Mouse (Mus musculus): ENCODE results near the gene Golt1a.

The Golt1a gene

GRCm38 (mm10) chr1:133347693-133348520 lies 38.3 kb downstream of the Golt1a start:
- WGBS: 85% methylated on average over 11 of the region's 11 CpGs

- WGBS: 92% methylated on average over 1 of the region's 1 CpGs
Measured at GRCm38 (mm10) chr1:133350210-133350609, 40.6 kb downstream of the Golt1a start, which contains the start of gene Ren1. Gene Ren1, plus strand, starts transcription at chr1:133350510.

DNA sequence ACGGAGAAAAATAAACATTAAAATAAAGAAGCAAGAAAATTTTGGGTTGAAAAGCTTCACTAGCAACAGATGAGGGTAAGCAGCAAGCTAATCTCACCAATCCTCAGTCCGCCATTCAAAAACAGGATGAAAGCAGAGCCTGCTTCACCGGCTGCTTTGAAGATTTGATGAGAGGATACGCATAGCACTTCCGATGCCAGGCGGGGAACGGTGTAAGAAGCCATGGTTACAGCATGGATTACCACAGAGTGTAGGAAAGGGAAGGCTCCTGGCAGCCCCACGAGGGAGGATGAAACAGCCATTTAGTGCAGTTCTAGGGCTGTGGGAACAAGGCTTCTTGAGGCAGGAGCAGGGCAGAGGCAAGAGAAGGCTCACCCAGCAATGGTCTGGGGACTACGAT lies 42.2 kb downstream of the Golt1a start:
- 51% methylated on average over 9 of the region's 9 CpGs for WGBS

GRCm38 (mm10) chr1:133353371-133353809 lies 43.8 kb downstream of the Golt1a start:
- WGBS: 11% methylated on average over 12 of the region's 12 CpGs

DNA sequence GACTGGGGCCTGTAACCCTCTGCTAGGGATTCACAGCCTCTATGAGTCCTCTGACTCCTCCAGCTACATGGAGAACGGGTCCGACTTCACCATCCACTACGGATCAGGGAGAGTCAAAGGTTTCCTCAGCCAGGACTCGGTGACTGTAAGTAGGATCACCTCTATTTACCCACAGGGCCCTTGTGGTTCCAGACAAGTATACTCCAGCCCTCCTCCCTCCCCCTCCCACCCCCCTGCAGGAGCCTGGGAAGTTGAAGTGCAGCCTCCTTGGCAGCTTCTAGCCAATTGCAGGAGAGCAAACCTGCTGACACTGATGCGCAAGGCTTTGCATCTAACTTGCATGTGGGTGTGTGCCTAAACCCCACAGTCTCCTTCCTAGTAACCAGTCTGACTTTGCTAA lies 45.9 kb downstream of the Golt1a start:
- WGBS: 77% methylated on average over 5 of the region's 5 CpGs

DNA sequence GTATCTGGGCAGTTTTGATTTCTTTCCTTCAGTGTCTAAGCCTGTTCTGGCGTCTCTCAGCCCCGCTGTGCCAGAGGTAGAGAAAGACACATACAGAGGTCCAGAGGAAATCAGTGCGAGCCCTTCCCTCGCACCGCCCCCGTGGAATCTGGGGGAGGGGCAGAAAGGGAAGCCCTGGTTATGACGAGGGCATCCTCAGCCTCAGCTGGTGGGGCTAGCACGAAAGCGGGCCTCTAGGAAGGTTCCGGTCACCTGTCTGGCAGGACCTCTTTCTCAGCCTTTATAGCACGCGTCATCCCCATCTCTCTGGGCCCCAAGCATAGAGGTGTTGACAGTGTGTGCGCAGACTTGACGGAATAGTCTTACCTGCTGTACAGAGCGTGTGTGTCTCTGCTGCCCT lies 46.3 kb downstream of the Golt1a start:
- 72% methylated on average over 15 of the region's 15 CpGs for WGBS

DNA sequence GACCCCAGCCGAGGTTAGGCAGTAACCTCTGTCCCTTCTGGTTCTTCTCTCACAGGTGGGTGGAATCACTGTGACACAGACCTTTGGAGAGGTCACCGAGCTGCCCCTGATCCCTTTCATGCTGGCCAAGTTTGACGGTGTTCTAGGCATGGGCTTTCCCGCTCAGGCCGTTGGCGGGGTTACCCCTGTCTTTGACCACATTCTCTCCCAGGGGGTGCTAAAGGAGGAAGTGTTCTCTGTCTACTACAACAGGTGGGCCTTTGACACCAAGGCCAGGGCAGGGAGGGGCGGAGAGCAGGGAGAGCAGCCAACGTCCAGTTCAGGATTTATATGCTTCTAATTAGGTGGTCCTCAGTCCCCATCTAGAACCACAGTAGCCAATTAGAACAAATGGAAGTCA lies 46.7 kb downstream of the Golt1a start:
- 80% methylated on average over 8 of the region's 8 CpGs for WGBS

- 90% methylated on average over 6 of the region's 6 CpGs for WGBS
Measured at GRCm38 (mm10) chr1:133361006-133361405, 51.4 kb downstream of the Golt1a start.

DNA sequence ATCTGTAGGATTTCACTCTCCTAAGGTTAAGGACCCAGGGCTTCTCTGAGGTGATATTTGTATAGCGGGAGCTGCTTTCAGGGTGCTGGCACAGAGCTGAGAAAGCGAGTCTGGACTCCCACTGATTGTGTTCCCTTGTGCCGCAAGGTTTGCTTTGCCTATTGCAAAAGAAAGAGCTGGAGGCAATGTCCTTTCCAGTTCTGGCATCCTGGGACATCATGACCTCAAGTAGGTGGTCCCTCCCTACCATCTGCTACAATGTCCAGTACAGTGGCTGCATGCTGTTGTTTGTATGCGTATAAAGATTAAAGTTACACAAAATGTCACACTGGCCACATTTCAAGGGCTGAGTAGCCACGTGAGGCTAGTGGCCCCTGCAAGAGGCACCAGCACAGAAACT lies 52.5 kb downstream of the Golt1a start:
- 84% methylated on average over 5 of the region's 5 CpGs for WGBS

- WGBS: under 1% methylated on average over 52 of the region's 52 CpGs
Measured at GRCm38 (mm10) chr1:133363276-133364021, 53.8 kb downstream of the Golt1a start, which contains the start of gene Etnk2. Gene Etnk2, plus strand, starts transcription at chr1:133363572.

- 7% methylated on average over 27 of the region's 27 CpGs for WGBS
Measured at GRCm38 (mm10) chr1:133364022-133364630, 54.5 kb downstream of the Golt1a start.

DNA sequence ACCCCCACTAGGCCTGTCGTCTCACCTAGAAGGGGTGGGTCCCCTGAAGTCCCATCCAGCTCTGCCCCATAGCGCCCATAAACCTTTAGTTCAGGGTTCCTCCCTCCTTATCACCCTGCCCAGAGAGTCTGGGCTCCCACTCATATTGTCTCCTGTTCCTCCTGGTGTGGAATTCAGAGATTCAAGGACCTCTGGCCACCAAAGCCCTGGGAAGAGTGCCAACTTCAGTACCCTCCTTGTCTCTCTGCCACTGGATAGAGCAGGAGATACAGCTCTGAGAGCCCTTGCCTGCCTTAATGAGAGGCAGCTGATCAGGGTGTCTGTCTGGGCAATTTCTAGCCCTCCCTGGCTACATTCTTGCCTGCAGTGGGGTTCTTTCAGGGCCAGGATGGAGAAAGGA lies 55.3 kb downstream of the Golt1a start:
- 64% methylated on average over 2 of the region's 2 CpGs for WGBS

GRCm38 (mm10) chr1:133366951-133367605 lies 57.5 kb downstream of the Golt1a start:
- 48% methylated on average over 10 of the region's 10 CpGs for WGBS

GRCm38 (mm10) chr1:133367606-133368488 lies 58.2 kb downstream of the Golt1a start:
- WGBS: 33% methylated on average over 11 of the region's 11 CpGs

GRCm38 (mm10) chr1:133368644-133369043 lies 59.0 kb downstream of the Golt1a start:
- WGBS: 58% methylated on average over 10 of the region's 10 CpGs

DNA sequence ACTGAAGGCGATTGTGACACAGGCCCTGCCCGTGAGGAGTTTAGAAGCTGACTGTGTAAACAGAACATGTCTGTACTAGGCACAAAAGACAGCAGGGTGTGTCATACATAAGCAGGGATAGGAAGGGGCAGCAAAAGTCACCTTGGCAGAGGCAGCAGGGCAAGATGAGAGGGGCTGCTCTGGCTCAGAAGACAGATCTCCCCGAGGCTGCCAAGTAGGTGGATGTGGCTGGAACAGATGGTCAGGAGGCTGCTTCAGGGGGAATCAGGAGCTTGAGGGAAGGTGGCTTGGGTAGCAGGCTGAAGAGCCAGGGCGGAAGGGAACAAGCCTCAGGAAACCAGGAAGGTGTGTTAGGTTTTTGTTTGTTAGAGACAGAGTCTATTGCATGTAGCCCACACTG lies 60.8 kb downstream of the Golt1a start:
- 61% methylated on average over 4 of the region's 4 CpGs for WGBS

- WGBS: 91% methylated on average over 6 of the region's 6 CpGs
Measured at GRCm38 (mm10) chr1:133371431-133371830, 61.8 kb downstream of the Golt1a start.

DNA sequence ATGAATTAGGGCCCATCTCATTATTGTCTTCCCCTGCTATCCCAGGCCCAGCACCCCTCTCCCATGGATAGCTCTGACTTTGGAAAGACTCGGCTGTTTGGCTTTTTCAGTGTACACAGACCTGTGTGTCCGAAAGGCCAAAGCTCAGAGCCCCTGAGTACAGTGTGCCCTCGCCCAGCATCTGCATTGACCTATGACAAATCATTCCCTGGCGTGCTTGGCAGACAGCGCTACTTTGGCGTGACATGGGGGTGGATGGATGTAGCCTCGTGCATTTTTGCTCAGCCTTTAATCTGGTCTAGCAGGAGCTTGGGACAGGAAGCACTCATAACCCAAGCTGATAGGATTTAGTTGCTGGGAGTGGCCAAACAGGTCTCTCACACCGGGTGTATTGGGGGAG lies 62.5 kb downstream of the Golt1a start:
- WGBS: 80% methylated on average over 8 of the region's 8 CpGs

Measured in cerebral cortex, adult 2 months (tissue).